Mouse (Mus musculus): ENCODE measurements around the gene Aplp2.

DNA sequence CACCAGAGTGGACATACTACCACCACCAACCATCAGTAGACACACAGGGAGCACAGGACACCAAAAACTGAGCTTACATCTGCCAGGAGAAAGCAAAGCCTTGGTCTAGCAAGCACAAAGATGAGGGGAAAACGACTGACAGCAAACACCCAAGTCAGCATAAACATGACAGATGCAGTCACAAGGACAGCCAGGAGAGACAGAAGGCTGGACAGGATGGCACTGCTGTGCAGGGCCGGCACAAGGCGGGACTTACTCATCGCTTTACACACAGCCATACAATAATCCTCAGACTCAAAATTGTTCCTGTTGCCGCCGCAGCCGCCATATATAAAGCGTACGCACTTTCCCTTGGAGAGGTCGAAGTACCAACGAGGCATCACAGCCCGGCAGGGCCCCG lies 44.3 kb downstream of the Aplp2 start:
- no peak for TF ChIP-seq CTCF (IDR thresholded peaks at IDR 0.05; ENCODE audit: low read depth, low read length)
- TF ChIP-seq TAL1 (conservative IDR thresholded peaks at IDR 0.05; ENCODE audit: low read depth, low read length), result no peak
- no peak for TF ChIP-seq GATA1 (IDR thresholded peaks at IDR 0.05; ENCODE audit: borderline replicate concordance, low read length)
- no peak for TF ChIP-seq POLR2AphosphoS5 (IDR thresholded peaks at IDR 0.05; ENCODE audit: insufficient replicate concordance, low read depth, low read length)
